Mouse (Mus musculus) lung, adult 2 months (tissue): Measurements from ENCODE around the gene Ryk.

Experiments used
- CTCF ChIP-seq: fragments of 200-500 bp; IDR thresholded peaks from 2 replicates; pipeline ENCODE4 v1.5.1; 2011; ENCODE audit warnings: mild to moderate bottlenecking, low read length, control low read depth; ENCODE audit not compliant: insufficient read depth
- POLR2A ChIP-seq: fragments of 200-500 bp; IDR thresholded peaks from 2 replicates; pipeline ENCODE4 v1.6.1; 2011; ENCODE audit warnings: low read depth, mild to moderate bottlenecking, control low read depth, low read length, borderline replicate concordance; ENCODE audit errors: extremely low read depth

DNA sequence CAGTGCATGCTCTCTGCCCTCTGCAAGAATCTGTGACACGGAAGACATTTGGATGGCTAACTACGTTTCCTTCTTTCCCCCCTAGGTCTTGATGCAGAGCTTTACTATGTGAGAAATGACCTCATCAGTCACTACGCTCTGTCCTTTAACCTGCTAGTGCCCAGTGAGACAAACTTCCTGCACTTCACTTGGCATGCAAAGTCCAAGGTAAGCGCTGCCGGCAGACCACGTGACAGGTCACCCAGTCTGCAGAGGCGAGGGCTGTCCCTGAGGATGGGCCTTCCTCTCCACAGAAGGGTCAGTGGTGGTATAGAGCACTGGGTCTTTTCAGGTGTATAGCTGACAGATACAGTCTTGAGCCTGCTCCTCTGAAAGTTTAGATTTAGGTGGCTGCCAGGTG, 27.1 kb downstream of the Ryk start:
- TF ChIP-seq CTCF (no peak), POLR2A (no peak)
